Mouse (Mus musculus): Measurements from ENCODE around the gene Smtnl2.

Gene Smtnl2

DNA sequence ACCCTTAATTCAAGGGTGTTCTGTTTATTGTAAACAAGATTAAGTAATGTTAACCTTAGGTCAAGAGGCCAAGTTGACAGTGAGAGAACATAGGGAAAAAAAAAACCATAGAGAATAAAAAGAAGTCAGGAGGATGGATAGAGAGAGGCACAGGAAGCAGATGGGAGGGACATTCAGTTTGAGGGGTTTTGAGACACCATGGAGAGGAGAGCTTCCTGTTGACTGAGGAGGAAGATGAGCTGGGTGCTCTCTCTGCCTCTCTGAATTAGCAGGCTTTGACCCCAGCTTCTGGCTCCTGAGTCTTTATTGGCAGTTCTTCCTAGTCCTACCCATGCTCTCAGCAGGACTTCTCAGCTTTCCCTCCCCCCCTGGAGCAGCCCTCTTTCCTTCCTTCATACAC, 13.7 kb upstream of the Smtnl2 start:
- no peak for DNase-seq (ENCODE audit: low spot score)

DNA sequence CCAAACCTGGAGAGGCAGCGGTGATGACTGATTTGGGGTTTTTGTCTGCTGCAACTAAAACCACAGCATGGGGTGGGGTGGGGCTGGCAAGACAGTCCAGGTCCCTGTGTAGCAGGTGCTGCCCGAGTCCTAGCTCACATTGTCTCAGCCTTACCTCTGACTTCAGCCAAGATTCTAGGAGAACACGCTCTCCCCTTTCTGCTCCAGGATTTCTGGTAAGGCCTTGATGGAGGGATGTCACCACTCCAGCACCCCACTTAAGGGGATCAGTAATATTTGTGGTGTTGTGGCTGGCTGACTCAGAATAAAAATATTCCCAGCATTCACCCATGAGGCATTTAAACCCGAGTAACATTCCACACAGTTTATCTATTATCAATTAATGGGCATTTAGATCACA, 12.2 kb upstream of the Smtnl2 start:
- no peak for DNase-seq (ENCODE audit: low spot score)

DNA sequence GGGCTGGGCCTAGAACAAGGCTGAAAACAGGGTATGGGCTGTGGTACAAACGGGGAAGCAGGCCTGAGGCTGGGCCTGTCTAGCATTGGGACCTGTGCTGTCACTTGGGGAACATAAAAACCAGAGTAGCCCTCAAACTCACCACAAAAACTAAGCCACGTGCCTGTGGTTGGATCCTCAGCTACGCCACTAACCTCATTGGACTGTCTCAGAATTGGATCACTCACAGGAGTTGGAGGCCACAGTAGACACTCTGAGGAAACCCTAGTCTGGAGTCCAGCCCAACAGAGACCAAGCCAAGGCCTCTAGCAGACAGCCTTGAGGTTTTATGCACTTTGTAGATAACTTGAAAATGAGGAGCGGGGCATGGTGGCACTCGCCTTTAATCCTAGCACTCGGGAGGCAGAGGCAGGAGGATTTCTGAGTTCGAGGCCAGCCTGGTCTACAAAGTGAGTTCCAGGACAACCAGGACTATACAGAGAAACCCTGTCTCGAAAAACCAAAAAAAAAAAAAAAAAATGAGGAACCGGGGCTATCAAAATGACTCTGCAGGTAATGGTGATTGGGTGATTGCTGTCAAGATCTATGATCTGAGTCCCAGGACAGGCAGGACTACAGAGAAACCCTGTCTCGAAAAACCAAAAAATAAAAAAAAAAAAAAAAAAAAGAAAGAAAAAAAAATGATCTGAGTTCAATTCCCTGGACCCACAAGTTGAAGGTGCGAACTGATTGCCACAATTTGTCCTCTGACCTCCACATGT, 10.2 kb upstream of the Smtnl2 start:
- DNase-seq (ENCODE audit: low spot score): no peak

DNA sequence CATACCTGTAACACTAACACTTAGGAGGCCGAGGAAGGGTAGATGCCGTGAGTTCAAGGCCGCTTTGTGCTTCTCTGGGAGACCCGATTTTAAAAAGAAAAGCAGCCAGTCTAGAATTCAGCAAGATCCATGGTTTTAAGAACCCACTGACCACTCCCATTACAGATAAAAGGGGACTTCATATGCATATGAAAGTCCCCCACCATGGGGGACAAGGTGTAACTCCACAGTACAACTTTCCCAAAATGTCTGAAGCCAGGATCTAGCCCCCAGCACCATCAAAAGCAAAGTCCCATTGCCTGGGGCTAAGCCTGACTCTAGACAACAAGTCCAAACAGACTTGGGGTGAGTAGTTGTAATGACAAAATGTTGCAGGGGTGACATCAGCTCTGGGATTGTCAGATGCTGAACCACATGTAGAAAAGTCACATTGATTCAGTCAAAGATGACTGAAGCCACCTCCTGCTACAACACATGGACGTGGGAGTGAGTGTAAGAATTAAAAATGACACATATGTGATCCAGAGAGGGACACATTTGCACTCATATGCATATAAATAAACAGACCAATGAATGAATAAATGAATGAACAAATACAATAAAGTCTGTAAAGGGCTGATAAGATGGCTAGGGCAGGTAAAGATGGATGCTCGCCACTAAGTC, 9.1 kb upstream of the Smtnl2 start:
- DNase-seq (ENCODE audit: low spot score): no peak

DNA sequence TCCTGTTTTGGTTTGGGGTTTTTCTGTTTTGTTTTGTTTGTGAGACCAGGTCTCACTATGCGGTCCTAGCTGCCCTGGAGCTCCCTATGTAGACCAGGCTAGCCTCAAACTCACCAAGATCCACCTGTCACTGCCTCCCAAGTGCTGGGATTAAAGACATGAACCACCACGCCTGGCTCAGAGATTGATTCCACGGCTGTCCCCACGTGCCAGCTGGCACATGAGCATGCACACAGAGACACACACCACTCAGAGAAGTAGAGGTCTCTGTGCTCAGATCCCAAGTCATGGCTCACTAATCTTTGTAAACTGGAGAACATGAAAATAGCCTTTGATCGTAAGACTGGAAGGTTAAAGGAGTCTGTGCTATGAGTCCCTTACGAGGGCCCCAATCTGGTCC, 7.5 kb upstream of the Smtnl2 start:
- DNase-seq (ENCODE audit: low spot score): no peak

DNA sequence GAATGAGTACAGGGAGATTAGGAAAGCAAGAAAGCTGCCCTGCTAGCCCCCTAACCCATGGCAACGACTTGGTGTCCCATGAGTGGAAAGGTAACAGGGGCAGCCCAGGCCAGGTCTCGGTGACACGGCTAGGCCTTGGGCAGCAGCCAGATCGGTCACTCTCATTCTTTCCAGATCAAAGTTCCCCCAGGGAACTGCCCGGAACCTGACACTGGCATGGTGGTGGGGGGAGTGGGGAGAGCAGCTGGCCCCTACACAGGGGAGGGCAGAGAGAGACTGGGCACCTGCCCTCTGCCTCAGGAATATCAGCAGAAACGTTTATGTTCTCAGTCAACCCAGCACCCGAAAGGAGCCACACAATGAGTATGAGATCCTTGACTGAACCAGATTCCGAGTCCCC, 6.7 kb upstream of the Smtnl2 start:
- DNase-seq (ENCODE audit: low spot score): no peak

DNA sequence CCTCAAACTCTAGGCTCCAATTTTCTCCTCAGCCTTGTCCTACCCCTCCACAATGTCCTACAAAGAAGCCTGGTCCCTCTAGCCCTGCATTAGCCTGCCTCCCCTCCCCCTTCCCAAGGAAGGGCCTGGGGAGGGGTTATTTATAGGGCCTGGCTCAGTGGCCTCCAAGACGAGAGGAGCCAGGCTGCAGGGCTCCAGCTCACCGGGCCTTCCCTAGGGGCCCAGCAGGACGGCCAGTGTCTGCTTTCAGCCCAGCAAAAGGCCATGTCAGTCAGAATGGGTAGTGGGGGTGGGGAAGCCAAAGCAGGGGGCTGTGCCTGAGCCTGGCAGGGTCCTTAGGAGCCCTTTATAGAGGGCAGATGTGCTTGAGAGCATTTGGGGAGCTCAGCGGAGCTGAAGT, 5.9 kb upstream of the Smtnl2 start:
- no peak for DNase-seq (ENCODE audit: low spot score)

DNA sequence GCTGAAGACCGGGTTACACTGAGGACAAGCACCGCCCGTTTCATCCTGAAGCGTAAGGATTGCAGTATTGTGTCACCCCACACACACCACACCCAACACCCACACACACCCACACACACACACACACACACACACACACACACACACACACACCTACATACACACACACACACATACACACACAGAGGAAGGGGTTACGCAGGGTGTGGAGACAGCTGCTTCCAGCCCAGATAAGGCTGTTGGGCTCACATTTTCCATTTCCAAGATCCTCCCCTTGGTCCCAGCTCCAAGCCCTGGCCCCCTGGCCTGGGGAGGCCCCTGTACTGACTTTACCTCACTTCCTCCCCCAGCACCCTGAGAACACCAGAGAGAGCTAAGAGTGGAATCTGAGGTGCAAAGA, 5.2 kb upstream of the Smtnl2 start:
- no peak for DNase-seq (ENCODE audit: low spot score)

DNA sequence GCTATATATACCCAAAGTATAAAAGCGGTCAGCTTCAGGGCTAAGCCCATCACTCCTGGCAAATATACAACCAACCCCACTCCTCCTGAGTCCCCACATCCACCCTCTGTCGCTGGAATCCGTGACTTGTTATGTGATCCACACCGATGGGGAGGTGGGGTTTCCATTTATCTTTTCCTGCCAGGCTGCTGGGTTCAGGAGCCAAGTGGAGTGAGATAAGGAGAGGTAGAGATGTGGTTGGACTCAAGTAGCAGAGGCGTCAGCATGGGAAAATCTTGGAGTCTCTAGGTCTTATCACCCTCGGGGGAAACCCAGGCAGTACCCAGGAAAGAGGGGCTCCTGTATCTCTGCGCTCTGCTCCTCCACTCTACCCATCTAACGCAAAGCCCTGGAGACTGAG, 3.6 kb upstream of the Smtnl2 start:
- no peak for DNase-seq (ENCODE audit: low spot score)

DNA sequence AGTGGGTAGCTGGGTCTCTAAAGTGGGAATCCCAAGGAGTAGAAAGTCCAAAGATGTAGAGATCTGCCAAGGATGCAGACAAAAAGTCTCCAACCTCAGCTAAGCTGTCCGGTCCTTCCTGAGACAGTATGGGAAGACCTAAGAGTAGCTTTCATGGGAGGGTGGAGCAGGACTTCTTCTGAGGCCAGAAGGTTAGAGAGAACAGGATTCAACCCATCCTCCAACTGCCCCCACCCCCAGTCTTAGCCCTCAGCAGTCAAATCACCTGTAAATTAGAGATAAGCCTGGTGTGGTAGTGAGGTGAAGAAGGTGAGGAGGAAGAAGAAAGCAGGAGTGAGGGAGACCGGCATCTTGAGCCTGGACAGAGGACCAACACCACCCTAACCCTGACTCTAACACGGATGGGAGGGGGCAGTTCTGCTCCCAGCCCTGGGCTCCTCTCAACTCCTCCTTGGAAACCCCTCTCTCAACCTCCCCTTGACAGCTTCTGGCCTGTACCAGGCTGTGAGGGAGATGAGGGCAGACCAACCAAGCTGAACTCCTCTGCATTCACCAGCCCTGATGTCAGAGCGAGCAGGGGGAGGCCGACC, 2.2 kb upstream of the Smtnl2 start:
- DNase-seq (ENCODE audit: low spot score): no peak

DNA sequence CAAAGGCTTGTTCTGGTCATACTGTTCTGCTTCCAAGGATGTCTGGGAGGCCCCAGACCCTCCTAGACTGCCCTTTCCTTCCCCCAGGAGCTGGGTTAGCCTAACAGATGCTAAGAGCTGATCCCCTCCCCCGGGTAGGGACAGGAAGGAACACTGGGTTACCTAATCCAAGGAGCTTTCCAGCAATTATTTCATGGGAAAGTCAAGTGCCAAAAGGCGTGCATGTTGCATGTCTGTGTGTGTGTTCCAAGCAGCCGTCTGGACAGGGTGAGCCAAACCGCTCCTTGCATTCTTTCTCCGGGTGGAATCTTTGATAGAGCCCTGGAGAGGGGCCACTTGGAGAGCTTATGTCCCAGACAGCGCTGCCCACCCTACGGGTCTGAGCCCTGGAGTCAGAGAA, 1.5 kb upstream of the Smtnl2 start:
- no peak for DNase-seq (ENCODE audit: low spot score)

DNA sequence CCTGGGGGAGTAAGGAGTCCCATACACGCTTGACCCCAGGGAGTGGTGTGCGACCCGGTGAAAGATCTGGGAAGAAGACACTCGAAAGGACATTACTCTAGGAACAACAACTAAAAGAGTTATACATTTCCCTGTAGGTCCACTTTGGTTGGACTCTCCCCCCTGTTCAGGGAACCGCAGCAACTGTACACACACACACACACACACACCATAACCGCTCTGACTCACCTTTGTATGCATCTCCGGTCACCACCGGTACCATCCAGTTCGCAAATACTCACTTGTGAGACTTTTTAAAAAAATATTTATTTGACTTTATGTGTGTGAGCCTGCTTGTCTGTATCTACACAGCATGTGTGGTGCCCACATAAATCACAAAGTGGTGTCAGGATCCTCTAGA, 432 bp upstream of the Smtnl2 start:
- DNase-seq (ENCODE audit: low spot score): no peak

DNA sequence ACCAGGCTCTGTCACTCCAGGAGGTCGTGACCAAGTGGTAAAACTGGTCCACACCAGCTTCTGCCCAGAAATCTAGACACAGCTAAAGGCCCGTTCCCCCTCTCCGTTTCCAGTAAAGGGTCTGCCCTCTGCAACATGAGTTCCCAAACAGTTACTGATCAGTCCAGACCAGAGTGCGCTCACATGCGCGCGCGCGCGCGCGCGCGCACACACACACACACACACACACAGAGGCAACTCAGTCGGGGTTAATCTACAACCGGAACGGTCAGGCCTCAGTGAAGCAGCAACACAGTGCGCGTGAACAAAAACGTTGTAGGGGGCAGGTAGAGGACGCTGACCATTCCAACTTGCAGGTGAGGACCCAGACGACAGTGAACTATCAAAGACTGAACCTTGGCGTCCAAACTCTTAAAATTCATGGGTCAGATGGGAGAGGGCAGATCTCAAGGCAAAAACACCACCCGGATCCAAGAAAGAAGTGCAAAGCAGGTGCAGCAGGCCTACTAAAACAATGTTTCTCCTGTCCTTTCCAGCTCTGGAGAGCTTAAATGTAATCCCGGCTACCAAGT, 906 bp downstream of the Smtnl2 start:
- no peak for DNase-seq (ENCODE audit: low spot score)

DNA sequence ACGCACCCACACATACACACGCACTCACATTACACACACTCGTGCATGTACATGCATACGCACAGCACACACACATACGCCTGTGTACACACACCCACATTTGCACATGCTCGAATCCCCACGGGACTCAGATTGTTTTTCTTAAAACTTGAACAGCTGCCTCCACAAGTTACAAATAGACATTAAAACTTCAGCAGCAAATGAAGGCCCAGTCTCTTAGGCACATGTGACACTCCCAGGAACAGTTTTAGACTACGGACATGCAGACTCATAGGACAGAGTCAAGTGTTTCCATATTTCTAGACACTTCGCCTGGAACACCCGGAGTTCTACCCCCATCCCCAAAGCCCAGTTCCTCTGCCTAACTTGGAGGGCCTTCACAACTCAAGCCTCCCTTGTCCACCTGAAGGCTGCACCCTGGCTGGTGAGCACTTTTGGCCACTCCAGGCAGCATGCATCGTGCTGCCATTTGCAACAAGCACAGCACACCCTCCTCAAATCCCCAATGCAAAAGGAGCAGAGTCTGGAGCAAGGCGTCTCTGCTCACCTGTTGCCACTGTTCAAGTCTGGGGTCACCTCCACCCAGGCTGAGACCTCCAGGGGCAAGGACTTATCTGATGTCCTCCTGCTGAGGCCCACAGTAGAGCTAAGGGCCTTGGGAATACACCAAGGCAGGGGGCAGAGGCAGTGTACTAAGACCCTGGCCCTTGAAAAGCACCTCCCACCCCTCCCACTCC, 1.7 kb downstream of the Smtnl2 start:
- no peak for DNase-seq (ENCODE audit: low spot score)

DNA sequence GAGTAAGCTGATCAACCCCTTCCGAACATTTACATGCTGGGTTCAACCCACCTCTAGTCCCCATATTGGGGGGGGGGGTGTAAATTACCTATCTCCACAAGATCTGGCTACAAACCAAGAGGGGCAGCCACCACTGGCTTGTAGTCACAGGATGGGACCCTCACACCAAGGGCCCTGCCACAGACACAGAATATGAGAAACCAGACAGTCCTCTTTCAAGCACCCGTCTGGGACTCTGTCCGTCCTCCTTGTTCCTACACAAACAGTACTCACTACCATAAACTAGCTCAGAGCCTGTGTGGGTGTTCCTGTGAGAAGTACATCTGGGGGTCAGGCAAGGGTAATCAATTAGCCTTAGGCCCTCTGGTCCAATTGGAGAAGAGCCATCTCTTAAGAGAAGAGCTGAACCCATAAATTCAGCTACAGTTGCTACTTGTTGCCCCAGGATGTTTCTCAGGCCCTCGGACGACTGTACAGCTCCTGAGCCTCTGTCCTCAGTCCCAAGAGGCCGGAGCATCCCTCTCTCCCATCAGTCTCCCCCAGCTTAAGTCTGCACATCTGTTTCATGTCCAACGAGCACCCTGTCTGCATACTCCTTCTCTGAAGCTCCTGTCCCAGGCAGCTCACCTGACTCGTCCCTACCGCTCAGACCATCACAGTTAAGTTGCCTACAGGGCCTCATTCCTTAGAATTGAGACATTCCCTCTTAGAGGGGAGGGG, 2.9 kb downstream of the Smtnl2 start:
- no peak for DNase-seq (ENCODE audit: low spot score)

DNA sequence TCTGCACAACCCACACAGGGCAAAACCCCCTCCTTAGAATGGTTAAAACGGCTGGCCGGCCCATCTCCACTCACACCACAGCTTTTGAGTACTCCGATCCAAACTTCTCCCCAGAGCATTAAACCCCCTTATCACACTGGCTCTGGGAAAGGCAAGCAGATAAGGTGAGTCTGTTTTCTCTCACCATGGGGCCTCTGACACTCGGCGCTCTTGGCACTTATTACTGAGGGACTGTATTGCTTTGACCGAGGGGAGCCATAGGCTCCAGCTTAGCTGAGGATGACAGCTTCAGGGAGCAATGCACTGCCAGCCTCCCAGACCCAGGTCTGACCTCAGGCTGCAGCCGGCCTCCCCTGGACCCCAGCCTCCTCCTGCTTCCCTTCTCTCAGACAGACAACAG, 3.9 kb downstream of the Smtnl2 start:
- DNase-seq (ENCODE audit: low spot score): no peak

DNA sequence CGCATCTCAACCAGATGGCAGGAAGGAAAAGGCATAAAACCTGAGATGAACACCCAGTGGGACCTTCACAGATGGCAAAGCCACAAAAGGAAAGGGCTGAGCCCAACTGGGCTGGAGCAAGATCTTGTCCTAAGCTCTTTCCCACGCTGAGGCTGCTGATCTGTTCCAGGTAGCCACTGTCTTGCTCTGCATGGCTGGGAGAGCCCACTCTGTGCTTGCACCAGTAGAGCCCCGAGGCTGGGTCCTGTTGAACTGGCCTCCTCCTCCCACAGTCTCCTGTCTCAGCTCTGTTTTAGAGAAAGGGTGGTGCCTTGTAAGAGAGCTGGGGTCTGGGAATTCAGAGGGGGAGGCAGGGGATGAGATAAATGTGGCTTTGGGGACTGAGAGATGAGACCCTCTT, 4.4 kb downstream of the Smtnl2 start:
- no peak for DNase-seq (ENCODE audit: low spot score)

DNA sequence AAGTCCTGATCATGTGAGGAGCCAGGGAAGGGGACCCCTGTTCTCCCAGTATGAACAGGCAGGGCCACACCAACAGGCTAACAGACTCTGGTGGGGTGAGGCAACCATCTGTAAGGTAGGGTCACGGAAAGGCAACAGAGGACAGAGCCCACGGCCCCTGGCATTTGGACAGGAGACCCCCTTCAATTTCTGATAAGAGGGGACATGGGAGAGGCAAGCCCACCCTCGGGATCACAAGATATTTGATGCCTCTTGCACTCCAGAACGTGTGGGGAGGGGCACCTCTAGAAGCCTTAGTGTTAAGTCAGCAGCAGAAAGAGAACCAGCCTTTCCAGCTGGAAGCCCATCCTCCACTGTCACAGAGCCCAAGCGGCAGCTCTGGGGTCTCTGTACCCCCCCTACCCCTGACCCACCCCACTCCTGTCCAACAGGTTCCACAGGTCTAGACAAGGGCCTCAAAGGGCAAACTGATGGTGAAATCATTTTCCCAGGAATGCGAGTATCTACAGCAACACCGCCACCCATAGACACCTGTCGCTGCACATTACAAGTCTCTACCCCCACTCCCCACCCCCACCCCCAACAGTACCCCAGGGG, 5.3 kb downstream of the Smtnl2 start:
- DNase-seq (ENCODE audit: low spot score): no peak

DNA sequence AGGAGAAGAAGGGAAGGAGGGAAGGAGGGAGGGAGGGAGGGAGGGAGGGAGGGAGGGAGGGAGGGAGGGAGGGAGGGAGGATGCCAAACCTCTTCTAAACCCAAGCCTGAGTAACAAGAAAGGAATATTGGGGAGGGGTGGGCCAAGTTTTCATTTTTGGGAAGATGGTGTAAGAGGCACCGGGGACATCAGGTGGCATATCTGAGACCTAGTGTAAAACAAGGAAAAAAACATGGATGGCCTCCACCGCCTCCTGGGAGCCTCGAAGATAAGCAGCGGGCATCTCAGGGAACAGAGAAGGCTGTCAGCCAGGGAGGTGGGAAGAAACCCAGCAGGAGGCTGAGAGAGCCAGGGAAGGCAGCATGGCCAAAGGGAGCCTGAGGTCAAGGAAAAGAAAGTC, 6.0 kb downstream of the Smtnl2 start:
- no peak for DNase-seq (ENCODE audit: low spot score)

DNA sequence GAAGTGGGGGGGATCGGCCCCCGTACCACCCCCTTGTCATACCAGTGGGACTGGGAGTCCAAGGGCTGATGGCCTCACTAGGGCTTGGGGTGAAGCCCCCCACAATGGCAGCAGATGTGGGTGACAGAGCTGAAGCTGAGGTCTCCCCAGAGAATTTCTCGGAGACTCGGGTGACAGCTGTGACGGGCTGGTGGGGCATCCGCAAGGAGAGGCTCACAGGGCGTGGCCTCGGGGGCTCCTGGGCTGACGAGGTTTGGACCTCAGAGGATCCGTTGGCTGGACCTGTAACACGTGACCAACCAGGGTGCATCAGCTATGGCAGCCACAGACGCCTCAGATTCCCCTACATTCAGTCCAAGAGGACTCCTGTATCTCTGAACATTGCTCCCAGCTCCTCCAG, 8.5 kb downstream of the Smtnl2 start:
- DNase-seq (ENCODE audit: low spot score): no peak

DNA sequence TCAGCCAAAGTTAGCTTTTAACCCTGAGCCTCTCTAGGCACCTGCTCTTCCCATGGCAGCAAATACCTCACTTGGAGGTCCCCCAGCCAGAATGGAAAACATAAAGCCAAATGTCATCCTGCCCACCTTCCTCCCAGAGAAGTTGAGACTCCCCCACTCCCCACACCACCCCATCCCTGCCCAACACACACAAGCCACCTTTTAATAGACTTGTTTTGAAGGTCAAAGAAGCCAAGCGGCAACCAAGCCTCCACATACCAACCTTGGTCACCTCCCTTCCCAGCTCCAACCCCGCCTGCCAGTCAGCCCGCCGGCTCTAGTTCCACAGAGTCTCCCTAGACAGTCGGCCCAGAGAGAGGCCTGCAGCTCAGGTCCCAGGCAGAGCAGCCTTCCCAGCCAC, 9.5 kb downstream of the Smtnl2 start:
- DNase-seq (ENCODE audit: low spot score): no peak

DNA sequence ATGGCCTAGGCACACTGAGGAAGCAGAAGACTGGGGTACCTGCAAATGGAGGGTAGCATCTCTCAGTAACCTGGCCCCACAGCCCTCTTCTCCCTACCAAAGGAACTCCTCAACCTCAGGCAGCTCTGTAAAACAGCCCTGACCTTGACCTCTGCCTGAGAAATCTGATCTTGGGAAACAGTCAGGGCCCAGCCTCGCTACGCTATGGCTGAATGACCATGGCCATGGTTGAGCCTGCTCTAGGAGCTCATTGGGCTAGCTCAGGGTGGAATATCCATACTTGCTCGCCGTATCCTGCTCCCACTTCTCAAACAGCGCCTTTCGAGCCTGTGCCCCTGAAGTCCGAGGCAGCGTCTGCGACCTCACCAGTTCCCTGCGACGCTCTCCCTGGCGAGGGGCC, 10.4 kb downstream of the Smtnl2 start:
- no peak for DNase-seq (ENCODE audit: low spot score)
